Mouse (Mus musculus): ENCODE results near the gene Rpl9-ps1.

DNA sequence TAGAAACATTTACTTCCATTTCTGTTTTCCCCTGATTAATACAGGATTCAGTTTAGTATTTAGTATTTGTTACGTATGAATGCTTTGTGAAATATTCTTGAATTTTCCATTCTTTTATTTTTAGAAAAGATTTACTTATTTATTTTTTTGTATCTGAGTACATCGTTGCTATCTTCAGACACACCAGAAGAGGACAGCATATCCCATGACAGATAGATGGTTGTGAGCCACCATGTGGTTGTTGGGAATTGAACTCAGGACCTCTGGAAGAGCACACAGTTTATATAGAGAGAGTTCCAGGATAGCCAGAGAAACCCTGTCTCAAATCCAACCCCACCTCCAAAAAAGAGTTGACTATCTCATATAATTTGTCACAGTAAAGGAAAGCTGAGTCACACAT is 10.5 kb downstream of the Rpl9-ps1 start:
- TF ChIP-seq POLR2A (IDR thresholded peaks at IDR 0.05; ENCODE audit: insufficient read depth, low read depth, low read length) (no peak), EP300 (IDR thresholded peaks at IDR 0.05; ENCODE audit: insufficient read depth, low read depth, low read length) (no peak), CTCF (IDR thresholded peaks at IDR 0.05) (no peak)

Measured in heart, adult 2 months (tissue).